Mouse (Mus musculus) thymus, postnatal 0 days (tissue): ENCODE data around the gene A730061H03Rik. TPM values are rescaled to one million over a fixed set of nuclear protein-coding genes. Genes with fewer than 3 reads are reported as not detected.

Experiments used
- polyA plus RNA-seq: library from polyadenylated mRNA; unstranded; fragments of >200 nt; fragmentation: Nextera tagmentation; extraction: Ambion mirVana; gene quantifications from 2 replicates; pipeline ENCODE4 v1.2.1, GENCODE M21; 2015

A730061H03Rik gene
- polyA plus RNA-seq, 1 experiment from 2014 or later = 3.2 TPM

Other genes starting within 250 kb of the A730061H03Rik start
- gene Dhrs4, start 81.6 kb downstream of the A730061H03Rik start, polyA plus RNA-seq = 62.4 and 63.8 TPM in 2 replicates
- 1.1 and 1.3 TPM in 2 replicates for gene Carmil3, start 69.8 kb downstream of the A730061H03Rik start, polyA plus RNA-seq
- 0.31 and 0.39 TPM in 2 replicates for gene Cpne6, start 50.0 kb downstream of the A730061H03Rik start, polyA plus RNA-seq
- gene Nrl, start 35.4 kb downstream of the A730061H03Rik start, polyA plus RNA-seq = 0.07 and 0.08 TPM in 2 replicates
- gene Pck2, start 20.1 kb downstream of the A730061H03Rik start, polyA plus RNA-seq = 4.7 and 5.6 TPM in 2 replicates
- 50.3 and 55.9 TPM in 2 replicates for gene Dcaf11, start 400 bp downstream of the A730061H03Rik start, polyA plus RNA-seq
- 0.26 and 0.33 TPM in 2 replicates for gene Fitm1, start 15.2 kb upstream of the A730061H03Rik start, polyA plus RNA-seq
- 281 and 294 TPM in 2 replicates for gene Psme1, start 17.7 kb upstream of the A730061H03Rik start, polyA plus RNA-seq
- gene Emc9, start 24.9 kb upstream of the A730061H03Rik start, polyA plus RNA-seq = 4.8 and 5.6 TPM in 2 replicates
- 604 and 625 TPM in 2 replicates for gene Psme2, start 30.7 kb upstream of the A730061H03Rik start, polyA plus RNA-seq
- gene Rnf31, start 31.3 kb upstream of the A730061H03Rik start, polyA plus RNA-seq = 18.0 and 22.6 TPM in 2 replicates
- gene Irf9, start 43.2 kb upstream of the A730061H03Rik start, polyA plus RNA-seq = 46.6 and 50.2 TPM in 2 replicates
- gene Rec8, start 57.6 kb upstream of the A730061H03Rik start, polyA plus RNA-seq = 0.57 and 0.98 TPM in 2 replicates
- 32.8 and 39.6 TPM in 2 replicates for gene Ipo4, start 75.6 kb upstream of the A730061H03Rik start, polyA plus RNA-seq
- gene Gm49378, start 77.5 kb upstream of the A730061H03Rik start, polyA plus RNA-seq = 0.71 and 1.7 TPM in 2 replicates
- 71.6 and 76.7 TPM in 2 replicates for gene Tm9sf1, start 83.4 kb upstream of the A730061H03Rik start, polyA plus RNA-seq
- gene Tssk4, start 89.8 kb upstream of the A730061H03Rik start, polyA plus RNA-seq = 0.62 and 0.81 TPM in 2 replicates
- 78.1 and 80.2 TPM in 2 replicates for gene Mdp1, start 100.1 kb upstream of the A730061H03Rik start, polyA plus RNA-seq
- 67.1 and 71.3 TPM in 2 replicates for gene Gmpr2, start 111.5 kb upstream of the A730061H03Rik start, polyA plus RNA-seq
- 529 and 550 TPM in 2 replicates for gene Nedd8, start 111.7 kb upstream of the A730061H03Rik start, polyA plus RNA-seq
- gene Tinf2, start 121.4 kb upstream of the A730061H03Rik start, polyA plus RNA-seq = 55.4 and 57.7 TPM in 2 replicates
- gene Tgm1, start 153.5 kb upstream of the A730061H03Rik start, polyA plus RNA-seq = 2.0 and 3.0 TPM in 2 replicates
- 32.2 and 39.4 TPM in 2 replicates for gene Rabggta, start 161.9 kb upstream of the A730061H03Rik start, polyA plus RNA-seq
- 63.6 and 65.8 TPM in 2 replicates for gene Dhrs1, start 185.3 kb upstream of the A730061H03Rik start, polyA plus RNA-seq
- gene Nop9, start 185.3 kb upstream of the A730061H03Rik start, polyA plus RNA-seq = 37.8 and 47.2 TPM in 2 replicates
- 0.14 TPM in 1 of 2 replicates, not detected in the other for gene Cideb, start 198.1 kb upstream of the A730061H03Rik start, polyA plus RNA-seq
- 0.78 and 1.2 TPM in 2 replicates for gene Ltb4r2, start 201.0 kb upstream of the A730061H03Rik start, polyA plus RNA-seq
- 3.7 and 4.3 TPM in 2 replicates for gene Ltb4r1, start 205.6 kb upstream of the A730061H03Rik start, polyA plus RNA-seq
- 2.2 and 2.7 TPM in 2 replicates for gene Adcy4, start 223.7 kb upstream of the A730061H03Rik start, polyA plus RNA-seq
- gene Ripk3, start 228.5 kb upstream of the A730061H03Rik start, polyA plus RNA-seq = 70.3 and 76.2 TPM in 2 replicates